Mouse (Mus musculus): Measurements from ENCODE around the gene Olfr305.

GRCm38 (mm10) chr7:86321323-86321722, 45.4 kb downstream of the Olfr305 start:
- TF ChIP-seq CTCF (IDR thresholded peaks at IDR 0.05; ENCODE audit: insufficient read depth, low read depth, low read length): no peak
- no peak for TF ChIP-seq POLR2A (IDR thresholded peaks at IDR 0.05; ENCODE audit: insufficient read depth, low read depth, low read length)

Measured in olfactory bulb, adult 2 months (tissue).